Comparison of ENCODE assay signal across 8 mouse cellular contexts in genomic region chr13:60012046-60012813, GRCm38 (mm10).
A peak's percentile ranks its signal among the peaks of the same experiment; 100 is the strongest.
DNase-seq lines count a peak whose midpoint lies in the region; ATAC-seq lines count a peak whose summit lies in the region.

No protein-coding gene starts in this region.

- no peaks in the 10 kb centered on the region for H3K9me3 ChIP-seq in hindbrain, embryonic 14.5 days (ENCODE audit: control insufficient read depth, low read length)
- no peaks in the 10 kb centered on the region for H3K9me3 ChIP-seq in hindbrain, embryonic 12.5 days (replicated peaks)
- H3K9me3 ChIP-seq in limb, embryonic 13.5 days: no peaks in the 10 kb centered on the region

- H3K4me1 ChIP-seq in hindbrain, embryonic 14.5 days (replicated peaks; ENCODE audit: control insufficient read depth, insufficient read depth, low read length): no peaks in the 10 kb centered on the region
- H3K4me1 ChIP-seq in hindbrain, embryonic 12.5 days: peaks cover 10% of the 10 kb centered on the region
- H3K4me1 ChIP-seq in limb, embryonic 13.5 days: peaks cover 94% of the 10 kb centered on the region

- H3K27ac ChIP-seq in hindbrain, embryonic 14.5 days: no peak overlapping the region
- H3K27ac ChIP-seq in hindbrain, embryonic 12.5 days: no peak overlapping the region
- peak overlapping the region; percentile 61 for H3K27ac ChIP-seq in limb, embryonic 13.5 days

- H3K4me2 ChIP-seq in hindbrain, embryonic 14.5 days (replicated peaks): no peak overlapping the region
- H3K4me2 ChIP-seq in hindbrain, embryonic 12.5 days (replicated peaks): no peak overlapping the region
- H3K4me2 ChIP-seq in limb, embryonic 13.5 days (replicated peaks): no peak overlapping the region

- peak; percentile 34 for DNase-seq in hindbrain, embryonic 14.5 days (ENCODE audit: low spot score)
- peak; percentile 29 for DNase-seq in urinary bladder, postnatal 14 days (ENCODE audit: low spot score)
- no peak for DNase-seq in urinary bladder, adult 2 months (ENCODE audit: low spot score)
- DNase-seq in thymus, postnatal 4 days: no peak
- DNase-seq in ovary, postnatal 36 days (ENCODE audit: low spot score): no peak

- WGBS in hindbrain, embryonic 14.5 days: 69% methylated on average over 16 of the region's 16 CpGs
- 73% methylated on average over 16 of the region's 16 CpGs for WGBS in hindbrain, embryonic 12.5 days
- WGBS in limb, embryonic 13.5 days: 45% methylated on average over 16 of the region's 16 CpGs

- no peaks in the 10 kb centered on the region for H3K27me3 ChIP-seq in hindbrain, embryonic 14.5 days (ENCODE audit: control insufficient read depth, insufficient read depth, low read length)
- H3K27me3 ChIP-seq in hindbrain, embryonic 12.5 days: no peaks in the 10 kb centered on the region
- no peaks in the 10 kb centered on the region for H3K27me3 ChIP-seq in limb, embryonic 13.5 days

- H3K9ac ChIP-seq in hindbrain, embryonic 14.5 days: no peak overlapping the region
- H3K9ac ChIP-seq in hindbrain, embryonic 12.5 days: no peak overlapping the region
- no peak overlapping the region for H3K9ac ChIP-seq in limb, embryonic 13.5 days

- no peak overlapping the region for H3K4me3 ChIP-seq in hindbrain, embryonic 14.5 days (replicated peaks; ENCODE audit: low read length)
- no peak overlapping the region for H3K4me3 ChIP-seq in hindbrain, embryonic 12.5 days
- no peak overlapping the region for H3K4me3 ChIP-seq in limb, embryonic 13.5 days

- ATAC-seq in hindbrain, embryonic 14.5 days (ENCODE audit: low FRiP score): no peak
- ATAC-seq in hindbrain, embryonic 12.5 days (ENCODE audit: low FRiP score): no peak
- ATAC-seq in limb, embryonic 13.5 days (ENCODE audit: low FRiP score, low read depth): peak; percentile 67
- ATAC-seq in inflammation-experienced regulatory T-cells, adult 6 months: no peak

- H3K36me3 ChIP-seq in hindbrain, embryonic 14.5 days (replicated peaks; ENCODE audit: control insufficient read depth, insufficient read depth): no peaks in the 10 kb centered on the region
- no peaks in the 10 kb centered on the region for H3K36me3 ChIP-seq in hindbrain, embryonic 12.5 days
- no peaks in the 10 kb centered on the region for H3K36me3 ChIP-seq in limb, embryonic 13.5 days

Comparison
In these comparisons a context has a peak if more than half of its experiments do, and no peak if none do; other contexts are left out.
1. DNase-seq: peak in hindbrain, embryonic 14.5 days (single experiment) and urinary bladder, postnatal 14 days (single experiment); none in urinary bladder, adult 2 months (single experiment), thymus, postnatal 4 days (single experiment) and ovary, postnatal 36 days (single experiment).